Mouse (Mus musculus) right cerebral cortex, adult 18-20 months (tissue): Measurements from ENCODE around the gene Rab8a.

Experiments used
- DNase-seq: peaks from one replicate; pipeline ENCODE4 v3.0.0; 2022; ENCODE audit warnings: mixed read lengths

The Rab8a gene

DNA sequence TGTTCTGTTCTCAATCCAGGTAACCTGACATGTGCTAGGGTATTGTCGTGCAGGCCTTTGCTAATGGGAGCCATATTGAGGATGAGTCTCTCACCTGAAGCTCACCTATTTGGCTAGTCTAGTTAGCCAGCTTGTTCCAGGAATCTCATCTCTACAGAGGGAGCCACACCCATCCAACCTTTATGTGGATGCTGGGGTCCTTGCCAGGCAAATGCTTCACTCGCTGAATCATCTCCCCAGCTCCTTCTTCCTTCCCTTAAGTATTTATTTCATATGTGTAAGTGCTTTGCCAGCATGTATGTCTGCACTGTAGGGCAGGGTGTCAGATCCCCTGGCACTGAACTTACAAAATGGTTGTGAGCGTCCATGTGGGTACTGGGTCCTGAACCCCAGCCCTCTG, 14.4 kb upstream of the Rab8a start:
- no peak for DNase-seq

DNA sequence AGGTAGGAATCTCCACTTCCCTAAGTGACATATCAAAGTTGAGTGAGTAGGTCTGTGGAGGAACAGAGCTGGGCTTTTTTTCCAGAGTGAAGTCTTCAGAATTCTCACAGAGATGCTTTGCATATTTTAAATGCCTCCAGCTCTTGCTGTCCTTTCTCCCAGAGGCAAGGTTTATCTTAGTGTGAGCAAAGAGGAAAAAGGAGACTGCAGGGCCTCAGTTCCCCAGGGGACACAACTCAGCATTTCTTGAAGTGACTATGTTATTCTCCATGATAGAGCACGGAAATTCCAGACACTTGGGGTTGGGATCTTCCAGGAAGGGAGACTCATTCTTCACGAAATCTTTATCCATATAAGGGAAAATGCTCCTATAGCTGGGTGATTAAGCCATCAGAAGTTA, 13.7 kb upstream of the Rab8a start:
- DNase-seq: no peak

DNA sequence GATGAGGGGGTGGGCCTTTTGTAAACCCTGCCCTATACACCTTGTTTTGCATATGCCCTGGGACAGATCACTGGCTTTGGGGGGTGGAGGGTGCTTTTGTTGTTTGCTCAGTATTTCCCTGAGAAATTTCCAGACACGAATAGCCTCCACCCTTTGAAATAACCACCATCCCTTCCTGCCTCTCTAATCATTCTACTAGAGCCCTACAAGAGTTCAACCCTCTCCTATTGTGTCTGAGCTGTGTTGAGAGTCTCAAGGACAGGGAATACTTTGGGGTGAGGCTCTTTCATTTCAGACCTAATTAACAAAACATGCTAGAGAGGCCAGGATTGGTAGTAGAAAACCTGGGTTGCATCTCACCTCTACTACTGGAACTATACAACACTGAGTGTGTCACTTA, 11.9 kb upstream of the Rab8a start:
- DNase-seq: no peak

DNA sequence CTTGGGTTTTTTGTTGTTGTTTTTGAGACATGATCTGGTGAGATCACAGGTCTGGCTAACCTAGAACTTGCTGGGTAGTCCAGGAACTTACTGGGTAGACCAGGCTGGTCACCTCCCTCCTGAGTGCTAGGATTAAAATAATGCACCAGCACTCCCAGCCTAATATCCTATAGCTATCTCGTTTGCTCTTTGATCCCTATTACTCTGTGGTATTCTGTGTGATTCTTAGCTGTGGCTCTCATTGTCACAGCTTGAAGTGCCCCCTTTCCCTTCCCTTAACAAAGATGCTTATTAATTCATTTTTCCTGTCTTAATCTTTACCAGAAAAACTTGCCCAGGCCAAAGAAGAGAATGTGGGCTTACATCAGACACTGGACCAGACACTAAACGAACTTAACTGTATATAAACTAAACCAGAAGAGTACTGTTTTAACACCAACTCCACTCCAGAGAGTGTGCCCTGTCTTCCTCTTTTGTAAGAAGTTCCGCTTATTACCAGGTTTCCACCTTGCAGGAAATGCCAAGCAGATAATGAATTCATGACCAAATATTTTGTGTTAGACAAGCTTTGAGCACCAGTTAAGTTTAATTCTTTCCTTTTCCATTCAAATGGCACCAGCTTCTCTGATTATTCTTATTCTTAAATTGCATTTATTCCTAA, 9.5 kb upstream of the Rab8a start:
- DNase-seq: no peak

DNA sequence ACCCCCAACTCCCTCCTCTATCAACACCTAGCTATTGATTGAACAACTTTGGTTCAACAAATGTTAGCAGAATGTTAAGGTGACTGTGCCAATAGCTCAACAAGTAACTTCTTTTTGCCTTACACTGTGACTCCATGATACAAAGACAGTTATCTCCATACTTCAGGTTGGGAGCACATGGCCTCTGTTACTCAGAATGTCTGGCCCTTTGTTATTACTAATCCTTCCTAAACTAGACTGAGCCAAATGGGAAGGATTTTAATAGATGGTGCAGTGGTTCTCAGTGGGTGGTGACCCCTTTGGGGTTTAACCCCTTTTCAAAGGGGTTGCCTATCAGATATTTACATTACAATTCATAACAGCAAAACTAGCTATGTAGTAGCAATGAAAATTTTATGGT, 7.6 kb upstream of the Rab8a start:
- DNase-seq: no peak

DNA sequence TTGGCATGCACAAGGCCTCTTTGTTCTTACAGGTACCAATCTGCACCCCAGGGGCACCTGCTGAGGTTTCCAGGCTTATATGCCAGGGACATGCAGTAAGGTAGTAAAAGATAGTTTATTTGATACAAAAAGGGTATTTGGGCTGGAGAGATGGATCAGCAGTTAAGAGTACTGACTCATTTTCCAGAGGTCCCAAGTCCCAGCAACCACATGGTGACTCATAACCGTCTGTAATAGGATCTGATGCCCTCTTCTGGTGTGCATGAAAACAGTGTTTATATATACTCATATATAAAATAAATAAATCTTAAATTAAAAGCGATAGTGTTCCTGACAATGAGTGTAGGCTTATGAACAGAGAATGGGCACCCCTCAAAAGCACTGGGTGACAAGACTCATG, 2.9 kb upstream of the Rab8a start:
- DNase-seq: no peak

DNA sequence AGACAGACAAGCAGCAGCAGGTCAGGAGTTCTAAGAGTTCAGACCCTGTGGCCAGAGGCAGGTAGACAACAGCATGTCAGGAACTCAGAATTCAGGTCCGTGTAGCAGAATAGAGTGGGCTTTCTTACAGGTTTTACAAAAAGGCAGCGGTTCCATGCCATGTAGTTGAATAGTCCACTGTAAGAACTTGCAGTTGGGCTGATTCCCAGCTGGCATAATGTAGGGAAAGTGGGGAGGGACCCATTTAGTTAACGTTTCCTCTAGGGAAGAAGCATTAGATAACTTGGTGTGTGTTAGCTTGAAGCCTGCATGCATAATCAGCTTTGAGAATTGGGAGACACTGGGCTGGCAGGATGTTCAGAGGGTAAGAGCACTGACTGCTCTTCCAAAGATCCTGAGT, 2.3 kb upstream of the Rab8a start:
- DNase-seq: no peak

DNA sequence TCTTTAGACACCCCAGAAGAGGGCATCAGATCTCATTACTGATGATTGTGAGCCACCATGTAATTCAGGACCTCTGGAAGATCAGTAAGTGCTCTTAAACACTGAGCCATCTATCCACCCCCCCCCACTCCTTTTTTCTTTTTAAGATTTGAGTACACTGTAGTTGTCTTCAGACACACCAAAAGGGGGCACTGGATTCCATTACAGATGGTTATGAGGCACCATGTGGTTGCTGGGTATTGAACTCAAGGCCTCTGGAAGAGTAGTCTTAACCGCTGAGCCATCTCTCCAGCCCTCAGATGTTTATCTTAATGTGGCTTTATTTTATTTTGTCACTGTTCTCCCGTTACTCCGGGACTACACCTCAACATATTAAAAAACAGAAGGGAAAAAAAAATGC, 993 bp upstream of the Rab8a start:
- DNase-seq: no peak

DNA sequence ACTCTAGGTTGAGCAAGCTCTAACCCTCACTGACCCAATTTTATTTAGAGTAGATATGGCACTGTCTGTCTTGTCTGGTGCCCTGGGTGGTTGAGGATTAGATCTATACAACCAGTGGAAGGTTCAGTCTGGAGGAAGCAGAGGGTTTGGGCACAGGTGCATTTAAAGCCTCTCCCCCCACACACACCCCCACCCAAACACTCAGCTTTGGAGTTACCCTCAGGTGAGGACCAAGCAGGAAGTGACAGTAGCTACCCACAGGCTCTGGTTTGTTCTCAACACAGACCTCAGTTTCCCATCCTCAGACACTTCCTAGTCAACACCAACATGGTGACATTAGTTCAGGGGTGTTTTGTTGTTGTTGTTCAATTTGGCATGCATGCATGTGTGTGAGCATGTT, 1.8 kb downstream of the Rab8a start:
- DNase-seq: no peak

DNA sequence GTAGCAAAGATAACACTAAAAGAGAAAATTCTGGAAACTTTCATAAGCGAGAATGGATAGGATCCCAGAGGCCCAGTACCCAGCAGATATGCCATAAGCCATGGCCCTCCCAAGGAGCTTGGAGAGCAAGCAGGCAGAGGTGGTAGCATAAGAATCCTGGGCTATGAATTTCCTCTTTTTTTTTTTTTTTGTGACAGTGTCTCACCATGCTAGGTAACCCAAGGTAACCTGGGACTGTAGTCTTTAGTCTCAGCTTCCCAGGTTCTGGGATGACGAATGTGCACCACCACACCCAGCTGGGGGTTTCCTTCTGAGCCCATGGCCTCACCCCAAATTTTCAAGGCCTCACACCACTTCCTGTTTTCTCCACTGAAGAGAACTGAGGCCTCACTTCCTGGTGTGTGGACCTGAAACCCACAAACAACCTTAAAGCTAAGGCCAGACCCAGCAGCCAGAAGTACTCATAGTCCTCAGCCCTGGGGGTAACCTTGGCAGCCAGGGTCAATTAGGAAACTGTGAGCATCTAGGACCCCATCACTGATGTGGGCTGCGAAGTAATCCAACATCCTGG, 8.2 kb downstream of the Rab8a start:
- DNase-seq: no peak

DNA sequence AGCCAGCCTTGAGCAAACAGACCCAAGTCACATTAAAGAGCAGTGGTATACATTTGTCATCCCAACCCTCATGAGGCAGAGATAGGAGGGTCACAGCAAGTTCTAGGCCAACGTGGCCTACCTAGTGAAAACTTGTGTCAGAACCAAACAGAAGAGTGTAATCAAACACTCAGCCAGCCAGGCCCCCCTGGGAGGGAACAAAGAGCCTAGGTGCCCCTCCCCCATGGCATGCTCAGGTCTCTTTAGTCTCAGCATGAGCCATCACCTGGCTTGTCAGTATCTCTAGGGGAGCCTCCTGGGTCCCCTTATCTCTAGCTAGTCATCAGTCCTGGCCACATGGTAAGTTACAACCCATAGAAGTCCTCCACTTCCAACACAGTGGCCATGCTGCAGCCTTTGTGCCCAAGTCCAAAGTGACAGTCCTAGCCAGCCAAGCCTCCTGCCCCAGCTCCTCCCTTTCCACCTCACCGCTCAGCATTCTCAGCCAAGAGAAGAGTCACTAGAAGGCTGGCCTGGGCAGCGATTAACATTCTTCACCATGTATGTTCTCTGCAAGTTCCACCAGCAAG, 8.8 kb downstream of the Rab8a start:
- no peak for DNase-seq

DNA sequence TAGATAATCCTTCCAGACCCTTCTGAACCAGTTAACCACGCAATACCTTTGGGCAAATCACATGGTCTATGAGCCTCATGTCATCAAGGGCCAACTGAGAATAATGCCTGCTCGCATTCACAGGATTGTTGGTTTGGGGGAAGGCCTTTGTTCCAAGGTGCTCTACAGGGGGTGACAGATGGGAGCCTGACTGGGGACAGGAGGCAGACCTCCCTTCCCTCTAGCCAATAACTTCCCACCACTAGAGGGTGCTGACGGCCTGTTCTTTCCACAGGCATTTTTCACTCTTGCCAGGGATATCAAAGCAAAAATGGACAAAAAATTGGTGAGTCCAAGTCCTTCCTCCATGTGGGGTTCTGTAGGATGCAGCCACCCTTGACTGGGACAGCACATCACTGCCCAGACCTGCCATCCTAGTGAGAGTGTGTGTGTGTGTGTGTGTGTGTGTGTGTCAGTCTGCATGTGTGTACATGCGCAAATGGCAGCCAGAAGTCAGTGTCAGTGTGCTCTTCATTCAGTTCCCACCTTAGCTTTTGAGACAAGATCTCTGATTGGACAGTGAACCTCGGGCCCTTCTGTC, 16.4 kb downstream of the Rab8a start:
- DNase-seq: peak; percentile 65

DNA sequence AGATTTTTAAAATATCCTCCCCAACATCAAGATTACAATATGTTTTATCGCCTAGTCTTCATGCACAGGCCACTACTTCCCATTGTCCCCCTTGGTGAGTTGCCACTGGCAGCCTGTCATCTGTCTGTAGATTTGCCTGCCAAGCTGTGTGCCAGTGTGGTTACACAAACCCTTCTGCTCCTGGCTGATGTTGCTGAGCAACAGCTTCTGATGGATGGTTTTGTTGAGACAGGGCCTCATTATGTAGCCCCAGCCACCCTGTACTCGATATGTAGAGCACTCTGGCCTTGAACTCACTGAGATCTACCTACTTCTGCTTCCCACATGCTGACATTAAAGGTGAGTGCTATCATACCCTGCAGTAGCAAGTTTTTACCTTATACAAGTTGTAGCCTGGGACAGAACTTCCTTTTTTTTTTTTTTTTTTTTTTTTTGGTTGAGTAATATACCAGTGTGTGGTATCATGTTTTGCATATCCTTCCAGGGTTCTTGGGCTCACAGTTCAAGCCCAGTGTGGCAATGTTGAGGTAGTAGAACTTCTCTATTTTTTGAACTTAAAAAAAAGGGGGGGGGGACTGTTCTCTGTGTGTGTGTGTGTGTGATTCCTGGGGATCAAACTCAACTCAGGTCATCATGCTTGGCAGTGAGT, 22.7 kb downstream of the Rab8a start:
- no peak for DNase-seq

DNA sequence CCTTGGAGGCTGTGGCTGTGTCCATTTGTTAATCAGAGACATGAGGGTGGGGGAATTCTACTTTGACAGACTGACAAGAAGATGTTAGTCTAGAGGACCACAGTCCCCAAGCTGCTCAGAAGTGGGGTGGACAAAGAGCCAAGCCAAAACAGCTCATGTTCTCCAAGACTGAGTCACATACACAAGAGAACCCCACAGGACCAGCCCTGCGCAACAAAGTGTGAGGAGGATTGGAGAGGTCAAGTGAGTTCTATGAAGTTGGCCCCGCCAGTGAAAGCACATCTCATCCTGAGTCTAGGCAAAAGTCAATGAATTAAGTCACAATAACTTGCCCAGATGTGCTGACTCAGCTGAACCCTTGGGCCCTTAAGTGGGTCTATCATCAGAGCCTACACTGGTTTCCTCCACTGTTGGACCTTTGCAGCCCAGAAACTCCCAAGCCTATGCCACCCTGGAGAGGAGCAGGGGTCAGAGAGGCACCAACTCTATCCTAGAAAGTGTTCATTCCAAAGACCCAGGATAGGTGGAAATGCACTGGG, 26.9 kb downstream of the Rab8a start:
- DNase-seq: no peak

DNA sequence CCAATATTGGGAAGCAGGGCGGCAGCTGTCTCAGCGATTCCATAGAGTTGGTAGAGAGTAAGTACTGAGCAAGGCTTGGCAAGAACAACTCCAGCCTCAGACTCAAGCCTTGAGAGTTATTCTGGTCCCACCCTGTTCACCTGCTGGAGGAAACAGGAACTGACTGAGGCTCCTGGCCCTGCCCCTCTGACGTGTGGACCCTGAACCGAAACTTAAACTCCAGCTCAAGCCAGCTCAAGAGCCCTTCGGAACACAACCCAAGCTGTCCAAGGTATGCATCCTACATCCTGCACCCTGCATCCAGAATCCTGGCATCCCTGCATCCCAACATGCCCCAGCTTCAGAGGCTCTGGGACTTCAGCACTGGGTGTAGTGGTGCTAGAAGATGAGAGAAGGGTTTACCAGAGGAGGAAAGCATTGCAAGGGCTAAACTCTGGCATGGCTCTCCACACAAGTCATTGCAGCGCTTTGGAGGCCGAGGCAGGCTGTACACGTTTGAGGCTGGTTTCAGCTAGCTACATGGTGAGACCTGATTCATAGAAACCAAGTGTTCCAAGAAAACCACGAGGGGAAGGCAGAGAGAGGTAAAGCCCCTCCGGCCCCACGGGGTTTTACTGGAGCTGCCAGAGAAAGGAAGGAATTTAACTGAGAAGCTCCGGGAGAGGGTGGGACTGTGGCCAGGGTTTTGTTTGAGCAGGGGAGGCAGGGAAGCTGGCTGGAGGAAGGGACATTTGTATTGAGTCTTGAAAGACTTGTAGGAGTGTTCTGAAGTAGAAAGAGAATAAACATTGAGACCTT, 28.6 kb downstream of the Rab8a start, which contains the start of gene Hsh2d:
Gene Hsh2d (plus strand): TSS at position 222 of the 798 bp plus-strand sequence.
- no peak for DNase-seq

DNA sequence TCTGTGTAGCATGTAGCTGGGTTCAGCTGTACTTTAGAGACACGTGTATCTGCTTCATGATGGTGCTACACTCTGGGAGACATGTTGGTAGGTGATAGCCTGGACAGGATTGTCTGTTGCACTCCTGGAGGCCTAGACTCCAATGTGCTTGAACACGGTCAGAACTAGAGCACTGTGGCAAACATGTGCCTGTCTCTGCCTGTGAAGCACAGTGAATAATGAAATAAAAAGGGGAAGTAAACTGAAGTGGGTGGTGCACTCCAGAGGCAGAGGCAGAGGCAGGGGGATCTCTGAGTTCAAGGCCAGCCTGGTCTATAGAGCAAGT, 29.2 kb downstream of the Rab8a start:
- DNase-seq: no peak

DNA sequence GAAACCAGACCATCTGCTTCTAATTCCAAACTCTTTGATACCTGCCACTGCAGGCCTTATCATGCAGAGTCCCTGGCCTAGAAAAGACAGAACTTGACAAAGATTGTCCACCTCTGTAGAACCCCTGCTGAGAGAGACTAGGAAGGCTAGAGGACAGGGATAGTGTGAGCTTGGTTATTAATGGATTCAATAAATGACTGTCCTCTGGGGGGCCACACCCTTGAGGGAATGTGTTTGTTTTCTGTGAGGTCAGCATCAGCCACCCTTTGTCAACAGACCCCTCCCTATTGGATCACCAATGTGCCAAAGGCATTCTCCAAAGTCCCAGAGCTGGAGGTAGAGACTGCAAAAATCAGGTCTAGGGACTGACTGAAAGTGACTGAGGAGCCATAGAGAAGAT, 31.1 kb downstream of the Rab8a start:
- DNase-seq: no peak

DNA sequence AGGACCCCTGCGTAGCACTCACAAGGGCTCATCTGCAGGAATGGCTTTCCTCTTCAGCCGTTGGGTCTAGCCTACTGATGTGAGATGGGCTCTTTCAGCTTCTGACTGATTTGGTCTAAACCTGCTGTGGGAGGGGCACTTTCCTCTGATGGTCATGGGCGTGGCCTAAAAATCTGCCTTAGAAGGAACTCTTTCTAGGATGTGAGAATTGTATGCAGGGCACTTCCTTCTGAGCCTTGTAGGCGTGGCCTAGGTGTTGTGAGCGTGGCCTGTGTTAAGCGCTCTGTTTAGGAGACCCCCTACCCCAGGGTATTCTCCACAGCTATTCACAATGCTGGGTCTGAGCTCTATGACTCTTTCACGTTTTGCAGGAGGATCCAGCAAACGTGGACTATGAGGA, 37.0 kb downstream of the Rab8a start:
- DNase-seq: no peak

DNA sequence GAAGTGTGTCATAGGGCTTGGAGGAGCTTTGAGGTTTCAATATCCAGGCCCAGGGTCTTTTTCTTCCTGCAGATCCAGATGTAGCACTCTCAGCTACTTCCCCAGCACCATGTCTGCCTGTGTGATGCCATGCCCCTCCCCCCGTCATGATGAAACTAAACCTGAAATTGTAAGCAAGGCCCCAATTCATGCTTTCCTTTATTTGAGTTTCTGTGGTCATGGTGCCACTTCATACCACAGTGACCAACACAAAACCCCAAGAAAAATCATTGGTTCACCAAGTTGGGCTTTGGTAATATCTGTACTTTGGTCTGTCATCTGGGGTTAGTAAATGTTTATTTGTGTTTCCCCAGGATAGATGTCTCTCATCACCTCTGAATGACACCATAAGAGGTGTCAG, 47.6 kb downstream of the Rab8a start:
- DNase-seq: no peak

DNA sequence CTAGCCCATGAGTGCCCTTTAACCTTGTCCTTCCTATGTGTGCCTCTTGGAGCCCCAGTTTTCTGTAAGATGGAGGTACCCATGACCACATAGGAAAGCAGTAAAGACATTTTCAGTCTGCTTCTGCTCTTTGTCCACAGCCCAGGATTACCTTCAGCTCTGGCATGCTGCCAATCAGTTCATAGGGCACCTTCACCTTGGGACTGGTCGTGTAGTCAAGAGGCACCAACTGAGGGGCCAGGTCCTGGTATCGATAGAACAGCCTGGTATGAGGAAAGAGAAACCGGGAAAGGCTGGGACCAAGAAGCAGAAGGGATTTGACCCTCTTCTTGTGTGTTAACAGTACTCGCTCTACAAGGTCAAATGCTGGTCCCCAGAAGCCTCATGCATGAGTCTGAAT, 49.2 kb downstream of the Rab8a start:
- DNase-seq: no peak

DNA sequence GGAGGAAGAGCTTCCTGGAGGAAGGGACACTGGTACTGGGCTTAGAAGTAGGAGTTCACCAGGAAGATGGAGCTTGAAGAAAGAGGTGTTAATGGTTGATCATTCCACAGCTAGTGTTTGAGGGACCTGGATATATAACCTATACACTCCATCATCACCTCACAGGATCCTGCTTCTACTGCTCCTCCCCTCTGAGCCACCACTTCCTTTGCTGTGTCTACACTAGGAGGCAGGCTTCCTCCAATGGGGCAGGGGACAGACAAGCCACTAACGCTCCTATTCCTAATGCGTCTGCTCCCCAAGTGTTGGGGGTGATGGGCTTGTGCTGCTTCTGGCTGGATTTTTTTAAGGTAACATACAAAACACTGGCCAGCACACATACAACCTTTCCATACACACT, 49.7 kb downstream of the Rab8a start:
- no peak for DNase-seq

DNA sequence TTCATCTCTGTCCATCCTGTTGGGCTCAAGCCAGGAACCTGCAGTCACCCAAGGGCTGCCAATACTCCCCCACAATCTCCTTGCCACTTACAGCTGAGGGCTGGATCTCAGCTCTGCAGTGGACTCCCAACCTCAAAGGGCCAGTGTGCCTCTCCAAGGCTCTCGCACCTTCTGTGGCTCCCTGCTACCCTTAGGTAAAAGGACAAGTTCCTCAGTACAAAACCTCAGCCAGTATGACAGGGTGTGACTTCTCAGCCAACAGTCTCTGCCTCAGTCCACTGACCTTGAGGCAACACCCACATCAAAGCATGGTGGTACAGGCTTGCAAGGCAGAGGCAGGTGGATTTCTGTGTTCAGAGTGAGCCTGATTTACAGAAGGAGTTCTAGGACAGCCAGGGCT, 50.8 kb downstream of the Rab8a start:
- DNase-seq: no peak

DNA sequence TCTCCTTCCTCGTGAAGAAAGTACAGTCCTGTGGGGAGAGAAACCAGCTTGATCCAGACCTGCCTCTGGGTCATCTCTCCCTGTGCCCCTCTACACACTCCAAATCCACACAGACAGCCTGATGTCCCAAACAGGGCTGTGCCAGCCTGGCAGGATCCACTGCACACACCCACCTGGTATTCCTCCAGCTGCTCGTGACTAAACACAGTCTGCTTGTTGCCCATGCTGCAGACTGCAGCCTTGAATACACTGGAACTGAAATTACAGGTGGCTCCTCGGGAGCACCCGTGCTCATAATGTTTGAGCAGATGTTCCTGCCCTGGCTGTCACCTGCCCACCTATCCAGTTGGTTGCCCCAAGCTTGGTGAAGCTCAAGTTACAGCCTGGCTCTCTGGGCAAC, 51.8 kb downstream of the Rab8a start, which contains the start of gene Cib3:
Gene Cib3 (minus strand): TSS at position 87 of the 400 bp plus-strand sequence.
- peak; percentile 10 for DNase-seq
